Mouse (Mus musculus): ENCODE data around the gene Ttc37.

DNA sequence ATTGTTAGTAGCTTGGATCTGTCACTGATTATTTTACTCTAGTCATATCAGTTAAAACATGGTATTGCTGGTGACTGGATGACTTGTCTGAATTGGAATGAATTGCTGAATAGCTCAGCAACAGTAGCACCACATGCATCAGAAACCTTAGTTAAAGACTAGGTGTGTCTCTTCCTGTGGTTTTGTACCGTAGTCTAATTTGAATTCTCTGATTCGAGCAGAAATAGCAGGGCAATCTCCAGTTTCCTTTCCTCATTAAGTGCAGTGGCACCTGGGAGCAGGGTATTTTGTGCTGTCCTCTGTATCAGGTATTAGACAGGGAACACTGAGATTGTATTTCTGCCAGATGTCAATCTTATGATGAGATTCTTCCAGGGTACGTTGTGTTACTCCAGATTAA lies 40.3 kb downstream of the Ttc37 start:
- TF ChIP-seq CTCF (IDR thresholded peaks at IDR 0.05; ENCODE audit: borderline replicate concordance, insufficient read depth, low read length) (no peak), POLR2A (IDR thresholded peaks at IDR 0.05; ENCODE audit: low read depth, low read length) (no peak)
